Mouse (Mus musculus) cerebellum, adult 2 months (tissue): Measurements from ENCODE around the gene Olfr592.
"Not testable (repeated sequence)": the region's sequence is repeated elsewhere in the genome, so short reads cannot be mapped to it uniquely, and the experiment has no call there.

Experiments used
- CTCF ChIP-seq: fragments of 200-500 bp; IDR thresholded peaks from 2 replicates; pipeline ENCODE4 v1.5.1; 2011; ENCODE audit warnings: low read depth, mild to moderate bottlenecking, control low read depth, low read length, moderate library complexity, borderline replicate concordance; ENCODE audit not compliant: insufficient read depth
- POLR2A ChIP-seq: fragments of 200-500 bp; IDR thresholded peaks from 2 replicates; pipeline ENCODE4 v1.6.1; 2011; ENCODE audit warnings: low read length, control low read depth, borderline replicate concordance; ENCODE audit not compliant: insufficient read depth

DNA sequence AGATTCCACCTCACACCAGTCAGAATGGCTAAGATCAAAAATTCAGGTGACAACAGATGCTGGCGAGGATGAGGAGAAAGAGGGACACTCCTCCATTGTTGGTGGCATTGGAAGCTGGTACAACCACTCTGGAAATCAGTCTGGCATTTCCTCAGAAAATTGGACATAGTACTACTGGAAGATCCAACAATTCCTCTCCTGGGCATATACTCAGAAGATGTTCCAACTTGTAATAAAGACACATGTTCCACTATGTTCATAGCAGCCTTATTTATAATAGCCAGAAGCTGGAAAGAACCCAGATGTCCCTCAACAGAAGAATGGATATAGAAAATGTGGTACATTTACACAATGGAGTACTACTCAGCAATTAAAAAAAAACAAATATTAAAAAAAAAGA lies at the start of gene Olfr592:
- not testable (repeated sequence) for TF ChIP-seq POLR2A, CTCF
